Mouse (Mus musculus): Measurements from ENCODE around the gene Tinagl1.

The Tinagl1 gene

DNA sequence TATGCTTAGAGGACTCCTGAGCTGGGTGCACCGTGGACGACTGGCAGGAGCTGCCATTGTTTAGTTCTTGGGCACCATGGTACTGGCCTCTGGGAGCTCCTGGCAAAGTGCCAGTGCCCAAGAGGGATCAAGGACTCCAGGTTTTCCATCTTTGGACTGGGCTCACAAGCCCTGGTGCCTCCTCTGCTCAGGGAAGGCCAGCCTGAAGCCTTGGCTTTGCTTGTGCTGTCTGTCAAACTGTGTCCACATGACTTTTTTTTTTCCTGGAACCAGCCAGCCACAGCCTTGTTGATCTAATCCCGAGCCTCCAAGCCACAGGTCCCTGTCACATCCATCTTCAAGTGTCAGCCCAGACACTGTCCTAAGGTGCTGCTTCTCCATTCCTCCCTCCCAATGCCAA, 33.1 kb downstream of the Tinagl1 start:
- no peak for DNase-seq (ENCODE audit: low spot score in 2 of 2)

DNA sequence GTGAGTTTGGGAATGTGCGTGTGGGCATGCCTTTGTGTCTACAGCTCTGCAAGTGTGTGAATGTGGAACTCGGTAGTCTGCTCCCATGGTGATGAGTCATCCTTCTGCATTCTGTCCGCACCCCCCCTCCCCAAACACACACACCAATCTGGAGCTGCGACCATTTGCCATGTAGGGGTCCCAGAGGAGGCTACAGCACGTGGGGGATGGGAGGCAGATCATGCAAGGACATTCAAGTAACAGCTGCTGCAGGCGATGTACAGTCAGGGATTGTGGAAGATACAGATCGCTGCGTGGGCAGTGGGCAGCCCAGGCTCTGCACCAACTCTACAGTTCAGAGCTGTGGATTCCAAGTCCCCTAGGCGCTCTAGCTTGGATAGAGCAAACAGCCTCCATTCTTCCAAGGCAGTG, 33.9 kb downstream of the Tinagl1 start:
- DNase-seq (ENCODE audit: low spot score in 2 of 2) = no peak

DNA sequence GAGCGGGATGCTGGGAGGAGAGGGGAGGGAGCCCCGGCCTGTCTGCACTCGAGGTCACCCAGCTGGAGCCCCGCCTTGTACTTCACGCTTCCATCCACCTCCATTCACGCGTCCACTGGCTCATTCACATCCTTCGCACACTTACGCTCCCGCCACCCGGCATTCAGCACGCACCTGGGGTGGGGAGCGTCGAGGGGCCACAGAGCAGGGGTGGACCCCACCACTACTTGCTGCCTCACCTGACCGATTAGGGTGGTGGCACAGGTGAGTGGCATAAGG, 35.8 kb downstream of the Tinagl1 start, which contains the start of gene Hcrtr1:
TSS of gene Hcrtr1 (minus strand) at position 146 of the 279 bp plus-strand sequence.
- no peak for DNase-seq (ENCODE audit: low spot score in 2 of 2)

DNA sequence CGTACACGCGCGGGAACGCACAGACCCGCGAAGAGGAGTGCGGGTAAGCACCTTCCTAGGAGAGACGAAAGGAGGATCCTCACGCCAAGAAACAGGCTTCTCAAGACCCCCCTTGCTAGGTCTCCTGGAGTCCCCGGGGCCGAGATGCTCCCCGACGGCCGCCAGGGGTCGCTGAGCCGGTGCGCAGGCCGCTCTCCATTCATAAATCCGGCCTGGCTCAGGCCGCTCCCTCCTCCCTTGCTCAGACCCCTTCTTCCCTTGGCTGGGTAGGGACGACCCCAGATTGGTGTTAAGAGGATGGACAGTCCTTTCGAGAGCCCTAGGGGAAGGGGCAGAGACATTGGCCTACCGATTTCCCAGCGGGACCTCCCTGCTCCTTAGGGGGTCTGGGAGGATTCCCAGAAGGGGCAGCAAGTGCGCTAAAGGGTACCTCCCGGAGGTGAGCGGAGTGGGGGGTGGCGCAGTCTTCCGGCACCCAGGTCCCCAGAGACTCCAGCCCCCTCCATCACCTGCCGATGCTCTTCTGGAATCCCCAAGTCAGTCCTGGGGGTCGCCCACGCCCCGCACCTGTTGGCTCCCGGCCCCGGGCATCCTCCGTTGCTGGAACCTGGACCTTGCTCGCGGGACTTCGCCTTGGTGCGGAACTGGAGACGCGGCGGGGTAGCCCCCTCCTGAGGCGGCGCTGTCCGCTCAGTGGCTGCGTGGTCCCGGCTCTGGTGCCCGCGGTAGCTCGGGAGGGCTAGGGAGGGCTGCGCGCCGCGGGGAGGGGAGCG, 36.3 kb downstream of the Tinagl1 start:
- peak; percentile 61 to 78 for DNase-seq (ENCODE audit: low spot score in 2 of 2)

DNA sequence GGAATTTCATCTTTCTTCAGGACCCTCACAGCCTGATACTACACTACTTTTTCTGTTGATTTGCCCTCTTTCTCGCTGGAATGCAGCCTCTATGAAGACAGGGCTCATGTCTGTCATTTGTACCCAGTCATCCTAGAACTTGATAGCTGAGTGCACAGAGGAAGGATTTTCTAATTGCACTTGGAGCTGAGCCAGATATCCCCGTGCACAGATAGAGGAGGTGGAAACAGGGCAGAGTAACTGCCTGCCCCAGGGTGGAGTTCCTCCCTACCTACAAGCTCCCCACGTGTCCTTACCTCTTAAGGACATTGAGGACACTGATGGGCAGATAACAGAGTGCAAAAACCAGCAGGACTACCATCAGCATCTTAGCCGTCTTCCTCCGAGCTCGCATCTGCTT, 41.5 kb downstream of the Tinagl1 start:
- DNase-seq (ENCODE audit: low spot score in 2 of 2) = no peak

DNA sequence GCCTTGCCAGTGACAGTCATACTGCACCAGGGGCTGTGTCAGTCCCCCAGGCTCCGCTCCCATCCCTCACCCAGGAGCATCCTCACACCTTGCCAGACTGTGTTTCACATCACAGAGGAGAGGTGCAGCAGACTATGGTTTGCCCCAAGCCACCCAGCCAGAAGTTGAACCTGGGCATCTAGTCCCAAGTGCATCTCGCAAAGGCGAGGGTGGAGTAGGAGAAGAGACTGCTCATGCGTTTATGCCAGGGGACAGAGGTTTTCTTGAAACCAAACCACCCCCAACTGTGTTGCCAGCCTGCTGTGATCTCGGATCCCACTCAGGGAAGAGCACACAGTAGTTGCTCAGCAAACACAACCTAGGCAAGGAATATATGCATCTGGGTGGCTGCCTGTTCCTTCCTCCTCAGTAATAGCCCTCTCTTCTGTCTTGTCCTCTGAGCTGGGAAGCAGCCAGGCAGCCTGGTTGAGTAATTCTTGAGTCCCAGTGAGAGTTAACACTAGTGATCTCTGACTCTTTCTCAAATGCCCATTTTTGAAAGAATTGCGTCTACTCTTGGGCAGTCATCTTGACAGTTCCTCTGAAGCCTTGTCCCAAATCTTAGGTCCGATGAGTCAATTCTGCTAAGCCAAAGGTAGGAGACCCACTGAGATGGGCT, 43.3 kb downstream of the Tinagl1 start:
- DNase-seq (ENCODE audit: low spot score in 2 of 2) = no peak

DNA sequence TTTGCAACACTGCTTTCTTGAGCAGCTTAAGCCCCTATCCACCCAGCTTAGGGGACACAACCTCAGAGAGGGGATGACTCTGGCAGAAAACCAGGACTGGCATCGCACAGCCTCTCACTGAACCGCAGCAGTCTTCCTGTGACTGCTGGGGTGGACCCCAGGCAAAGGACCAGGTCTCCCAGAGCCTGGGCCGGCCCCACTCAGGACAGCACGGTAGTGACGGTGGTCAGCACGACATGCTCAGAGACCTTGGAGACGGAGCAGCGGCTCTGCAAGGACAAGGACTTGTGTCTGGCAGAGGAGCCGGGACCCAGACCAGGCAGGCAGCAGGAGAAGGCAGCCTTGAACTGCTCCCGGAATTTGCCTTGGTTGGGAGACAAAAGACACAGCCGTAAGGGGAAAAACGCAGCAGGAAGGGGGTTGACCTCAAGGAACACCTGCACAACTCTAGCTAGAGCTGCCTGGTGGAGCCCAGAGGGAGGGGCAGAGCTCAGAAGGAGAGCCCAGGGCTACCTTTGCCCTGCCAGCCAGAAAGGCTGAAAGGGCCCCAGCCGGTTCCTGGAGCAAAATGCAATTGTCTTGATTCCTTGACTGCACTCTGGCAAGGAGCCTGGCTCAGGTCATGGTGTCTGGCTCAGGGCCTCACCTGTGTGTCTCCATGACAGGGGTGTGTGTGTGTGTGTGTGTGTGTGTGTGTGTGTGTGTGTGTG, 44.1 kb downstream of the Tinagl1 start:
- no peak for DNase-seq (ENCODE audit: low spot score in 2 of 2)

DNA sequence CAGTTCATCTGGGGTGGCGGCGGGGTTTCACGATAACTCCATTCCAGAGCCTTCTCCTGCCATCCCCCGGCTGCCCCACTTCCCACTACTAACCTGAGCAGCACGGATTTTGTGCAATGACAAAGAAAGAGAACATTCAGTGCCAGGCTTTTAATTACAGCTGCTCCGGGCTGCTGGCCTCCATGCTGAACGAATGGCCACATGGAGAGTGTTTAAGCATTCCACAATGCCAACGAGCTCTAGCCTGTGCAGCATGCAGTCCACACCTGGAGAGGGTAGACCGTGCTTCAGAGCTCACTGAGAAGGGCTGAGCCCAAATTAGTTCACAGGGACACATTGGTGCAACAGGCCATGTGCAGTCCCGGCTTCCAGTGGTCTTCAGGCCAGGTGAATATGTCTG, 44.8 kb downstream of the Tinagl1 start:
- no peak for DNase-seq (ENCODE audit: low spot score in 2 of 2)

DNA sequence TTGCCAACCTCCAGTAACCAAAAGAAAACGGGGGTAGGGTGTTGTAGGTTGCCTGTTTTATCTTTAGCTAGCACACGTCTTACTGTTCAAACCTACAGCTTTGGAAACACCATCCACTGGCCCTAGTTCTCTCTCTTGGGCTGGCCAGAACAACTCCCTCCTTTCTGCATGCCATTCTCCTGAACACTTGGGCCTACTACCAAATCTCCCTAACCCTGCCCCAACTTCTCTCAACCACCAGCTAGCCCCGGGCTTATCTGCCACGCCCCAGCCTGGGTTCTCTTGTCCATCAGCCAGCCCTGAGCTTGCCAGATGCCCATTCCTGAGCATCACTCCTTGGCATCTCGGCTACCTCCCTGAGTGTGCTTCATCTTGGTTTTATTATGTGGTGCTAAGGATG, 46.0 kb downstream of the Tinagl1 start:
- DNase-seq (ENCODE audit: low spot score in 2 of 2) = no peak

DNA sequence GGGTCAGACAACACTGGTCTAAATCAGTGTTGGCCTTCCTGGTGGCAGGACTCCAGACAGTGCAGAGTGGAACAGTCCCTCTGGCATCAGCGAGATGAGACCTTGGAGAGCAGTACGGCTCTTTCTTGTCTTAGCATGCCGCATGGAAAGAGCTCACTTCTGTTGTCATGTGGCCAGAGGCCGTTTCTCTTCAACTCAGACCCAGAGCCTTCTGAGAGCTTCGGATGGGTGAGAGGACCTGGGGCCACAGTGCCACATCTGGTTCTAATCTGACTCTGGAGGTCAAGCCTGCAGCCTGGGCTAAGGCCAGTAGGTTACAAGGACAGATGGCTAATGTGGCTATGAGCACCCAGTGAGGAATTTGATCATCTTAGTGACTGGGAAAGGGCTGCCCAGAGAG, 49.0 kb downstream of the Tinagl1 start:
- no peak for DNase-seq (ENCODE audit: low spot score in 2 of 2)

DNA sequence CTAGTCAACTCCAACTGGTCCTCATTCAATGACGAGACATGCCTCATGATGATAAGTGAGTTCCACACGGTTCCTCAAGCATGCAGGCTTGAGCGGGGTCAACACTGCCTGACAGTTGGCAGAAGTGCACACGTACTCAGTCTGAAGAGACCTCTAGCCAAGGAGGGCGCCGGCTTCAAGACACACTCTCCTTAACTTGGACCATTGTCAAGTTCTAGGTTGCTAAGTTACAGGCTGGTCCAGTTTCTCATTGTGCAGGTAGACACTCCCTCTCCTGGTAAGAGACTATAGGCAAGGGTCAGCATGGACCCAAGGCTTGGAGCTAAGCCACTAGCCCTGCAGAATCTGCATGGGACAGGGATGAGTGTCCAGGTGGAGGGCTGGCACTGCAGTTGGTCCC, 49.8 kb downstream of the Tinagl1 start:
- no peak for DNase-seq (ENCODE audit: low spot score in 2 of 2)

DNA sequence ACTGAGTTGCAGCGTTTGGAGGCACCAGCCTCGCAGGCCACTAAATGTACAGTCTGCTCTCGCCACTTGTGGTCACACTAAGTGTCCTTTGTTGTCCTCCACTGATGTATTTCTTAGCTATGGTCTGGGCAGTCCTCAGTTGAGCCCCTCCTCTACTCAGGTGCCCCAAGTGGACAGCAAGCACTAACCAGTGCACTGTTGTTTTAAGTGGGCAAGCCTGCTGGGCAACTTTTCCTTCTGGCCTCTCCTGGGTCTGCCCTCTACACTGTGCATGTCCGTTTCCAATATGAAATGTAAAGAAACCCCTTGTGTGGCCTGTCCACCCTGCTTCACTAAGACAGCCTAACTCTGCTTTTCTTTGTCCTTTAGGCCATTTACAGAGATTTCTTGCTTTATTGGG, 50.8 kb downstream of the Tinagl1 start:
- no peak for DNase-seq (ENCODE audit: low spot score in 2 of 2)

DNA sequence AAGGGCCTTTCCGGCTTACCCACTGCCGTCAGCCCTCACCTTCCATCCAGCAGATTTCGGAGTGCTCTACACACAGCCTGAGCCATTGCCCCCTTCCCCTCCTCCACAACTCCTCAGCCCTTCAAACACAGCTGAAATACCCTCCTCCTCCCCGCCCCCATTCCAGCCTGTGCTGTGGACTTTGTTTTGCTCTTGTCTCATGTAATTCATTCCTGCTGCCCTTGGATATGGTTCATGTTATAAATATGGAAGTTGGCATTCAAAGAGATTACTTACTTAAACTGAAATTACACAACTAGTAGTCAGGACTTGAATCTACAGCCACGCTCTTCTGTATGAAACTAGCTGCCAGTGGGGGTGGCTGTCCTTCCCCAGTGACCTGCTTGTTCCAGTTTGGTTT, 51.9 kb downstream of the Tinagl1 start:
- DNase-seq (ENCODE audit: low spot score in 2 of 2) = no peak

DNA sequence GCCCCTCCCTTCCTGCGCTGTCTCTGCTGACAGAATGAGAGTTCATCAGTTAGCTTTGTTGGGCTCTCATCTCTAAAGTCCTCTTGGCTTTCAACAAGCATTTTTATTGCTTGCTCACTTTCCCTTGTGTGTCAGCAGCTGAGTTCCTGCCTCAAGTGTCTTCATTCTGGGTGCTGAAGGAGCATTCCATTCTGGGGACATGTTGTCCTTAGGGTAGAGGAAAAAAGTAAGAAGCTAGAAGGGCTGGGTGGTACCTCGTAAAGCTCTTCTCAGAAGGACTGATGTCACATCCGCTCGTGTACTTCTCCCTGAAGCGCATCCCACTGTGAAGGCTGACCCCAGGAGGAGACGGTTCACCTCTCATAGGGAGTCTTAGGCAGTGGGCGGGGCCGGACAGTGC, 53.4 kb downstream of the Tinagl1 start:
- no peak for DNase-seq (ENCODE audit: low spot score in 2 of 2)

DNA sequence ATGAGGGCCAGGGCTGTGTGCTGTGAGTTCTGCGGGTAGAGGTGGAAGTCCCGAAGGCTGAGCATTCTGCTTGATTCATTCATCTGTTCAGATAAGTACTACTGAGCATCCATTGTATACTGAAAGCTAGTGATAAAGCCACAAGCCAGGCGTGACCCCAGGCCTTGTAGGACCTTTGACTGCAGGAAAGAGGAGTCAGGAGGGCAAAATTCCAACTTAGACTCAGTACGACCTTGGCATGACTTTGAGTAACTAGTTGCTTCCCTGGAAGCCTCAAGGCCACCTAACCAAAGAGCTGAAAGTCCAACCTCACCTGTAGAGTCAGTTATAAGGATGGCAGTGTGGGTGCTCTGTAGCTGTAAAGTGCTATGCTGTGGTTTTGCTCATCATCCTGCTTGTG, 54.2 kb downstream of the Tinagl1 start:
- DNase-seq (ENCODE audit: low spot score in 2 of 2) = no peak

All from spleen, postnatal 10 days (tissue).